Mouse (Mus musculus) olfactory bulb, adult 2 months (tissue): ENCODE results near the gene Itm2b. TPM values are rescaled to one million over a fixed set of nuclear protein-coding genes. Genes with fewer than 3 reads are reported as not detected.

ENCODE experiments used
- H3K27ac ChIP-seq: fragments of 200-500 bp; 2 replicates; pipeline ENCODE4 v1.5.1; 2012; ENCODE audit warnings: low read depth, low read length; ENCODE audit not compliant: insufficient read depth
- H3K4me1 ChIP-seq: fragments of 200-500 bp; 2 replicates; pipeline ENCODE4 v1.6.1; 2012; ENCODE audit warnings: low read length; ENCODE audit not compliant: control insufficient read depth, insufficient read depth
- H3K4me3 ChIP-seq: fragments of 200-500 bp; 2 replicates; pipeline ENCODE4 v1.5.1; 2012; ENCODE audit warnings: mild to moderate bottlenecking, low read depth, low read length, moderate library complexity; ENCODE audit not compliant: insufficient read depth
- CTCF ChIP-seq: fragments of 200-500 bp; IDR thresholded peaks from 2 replicates; pipeline ENCODE4 v1.5.1; 2012; ENCODE audit warnings: low read depth, mild to moderate bottlenecking, low read length, moderate library complexity; ENCODE audit not compliant: insufficient read depth
- POLR2A ChIP-seq: fragments of 200-500 bp; IDR thresholded peaks from 2 replicates; pipeline ENCODE4 v1.6.1; 2012; ENCODE audit warnings: mild to moderate bottlenecking, low read depth, low read length, moderate library complexity; ENCODE audit not compliant: insufficient read depth
- WGBS: fragments of 180-500 bp; shearing (Covaris S2); methylation state at CpG from one replicate; pipeline ENCODE4 v1.1.7; 2018; 5-methylcytosine and 5-hydroxymethylcytosine counted together
- polyA plus RNA-seq: library from polyadenylated mRNA; stranded (reverse); fragments of >200 nt; gene quantifications from 2 replicates; pipeline ENCODE4 v1.2.4, GENCODE M21; 2012; ENCODE audit warnings: low replicate concordance; ENCODE audit not compliant: missing spikeins, insufficient read depth, insufficient read length

Gene Itm2b
- polyA plus RNA-seq, 1 experiment, result 469 TPM

- Histone ChIP-seq H3K4me1 (peaks cover 3% of the 10 kb centered on the region; the same call in 1 of the 2 replicates), H3K4me3 (no peak overlapping the region), H3K27ac (no peak overlapping the region; the same call in 1 of the 2 replicates)
- TF ChIP-seq CTCF, result no peak
- 36% methylated on average over 15 of the region's 15 CpGs for WGBS
Observed at GRCm38 (mm10) chr14:73399866-73400618, 15.0 kb upstream of the Itm2b start.

GRCm38 (mm10) chr14:73398367-73398996 is 13.4 kb upstream of the Itm2b start:
- Histone ChIP-seq H3K4me1 (peaks cover 3% of the 10 kb centered on the region; the same call in 1 of the 2 replicates), H3K27ac (no peak overlapping the region), H3K4me3 (no peak overlapping the region)
- 78% methylated on average over 8 of the region's 8 CpGs for WGBS
- TF ChIP-seq CTCF (no peak), POLR2A (no peak)

- Histone ChIP-seq H3K27ac (peak overlapping the region; percentile 44; the same call in 1 of the 2 replicates), H3K4me3 (no peak overlapping the region), H3K4me1 (peaks cover 3% of the 10 kb centered on the region; the same call in 1 of the 2 replicates)
- 61% methylated on average over 5 of the region's 5 CpGs for WGBS
- TF ChIP-seq CTCF (no peak), POLR2A (no peak)
Observed at GRCm38 (mm10) chr14:73395750-73396149, 10.7 kb upstream of the Itm2b start.

- peaks cover 4% of the 10 kb centered on the region; the same call in 1 of the 2 replicates for H3K4me1 ChIP-seq
- no peak overlapping the region for H3K27ac ChIP-seq
- TF ChIP-seq POLR2A (no peak), CTCF (no peak)
Observed at GRCm38 (mm10) chr14:73394263-73395006, 9.3 kb upstream of the Itm2b start.

GRCm38 (mm10) chr14:73391457-73391856 is 6.4 kb upstream of the Itm2b start:
- no peak overlapping the region for H3K4me3 ChIP-seq
- H3K27ac ChIP-seq, result no peak overlapping the region
- WGBS, result 94% methylated on average over 1 of the region's 1 CpGs
- TF ChIP-seq POLR2A (no peak), CTCF (no peak)
- H3K4me1 ChIP-seq, result peaks cover 6% of the 10 kb centered on the region; the same call in 1 of the 2 replicates

More at GRCm38 (mm10) chr14:73394263-73395006, 9.3 kb upstream of the Itm2b start:
- no peak overlapping the region for H3K4me3 ChIP-seq
- WGBS, result 37% methylated on average over 5 of the region's 5 CpGs

- WGBS, result 98% methylated on average over 2 of the region's 2 CpGs
- no peak for TF ChIP-seq POLR2A
- TF ChIP-seq CTCF, result no peak
Observed at GRCm38 (mm10) chr14:73390196-73390595, 5.1 kb upstream of the Itm2b start.

GRCm38 (mm10) chr14:73389059-73389458 is 4.0 kb upstream of the Itm2b start:
- no peak for TF ChIP-seq POLR2A
- H3K27ac ChIP-seq, result peak overlapping the region; percentile 77
- peaks cover 4% of the 10 kb centered on the region; the same call in 1 of the 2 replicates for H3K4me1 ChIP-seq
- no peak overlapping the region for H3K4me3 ChIP-seq
- 37% methylated on average over 7 of the region's 7 CpGs for WGBS

More at GRCm38 (mm10) chr14:73390196-73390595, 5.1 kb upstream of the Itm2b start:
- Histone ChIP-seq H3K4me3 (no peak overlapping the region), H3K27ac (no peak overlapping the region), H3K4me1 (peaks cover 4% of the 10 kb centered on the region; the same call in 1 of the 2 replicates)

GRCm38 (mm10) chr14:73388546-73388945 is 3.5 kb upstream of the Itm2b start:
- WGBS, result 10% methylated on average over 7 of the region's 7 CpGs

More at GRCm38 (mm10) chr14:73388546-73388945, 3.5 kb upstream of the Itm2b start:
- no peak overlapping the region for H3K4me3 ChIP-seq
- TF ChIP-seq POLR2A (no peak), CTCF (no peak)
- peaks cover 4% of the 10 kb centered on the region; the same call in 1 of the 2 replicates for H3K4me1 ChIP-seq
- peak overlapping the region; percentile 77 for H3K27ac ChIP-seq
